Mouse (Mus musculus) liver, adult 2 months (tissue): Measurements from ENCODE around the gene Sars.

Experiments
- CTCF ChIP-seq: fragments of 200-500 bp; IDR thresholded peaks from 2 replicates; pipeline ENCODE4 v1.5.1; 2011; ENCODE audit warnings: low read depth, low read length, control low read depth
- POLR2A ChIP-seq: fragments of 200-500 bp; IDR thresholded peaks from 2 replicates; pipeline ENCODE4 v1.6.1; 2011; ENCODE audit warnings: low read length, control low read depth; ENCODE audit not compliant: insufficient read depth; ENCODE audit errors: extremely low read depth

GRCm38 (mm10) chr3:108408517-108409008, 36.4 kb downstream of the Sars start:
- TF ChIP-seq POLR2A = no peak
- TF ChIP-seq CTCF = no peak
